8 mouse cellular contexts compared by ENCODE assay signal in the genomic region with DNA sequence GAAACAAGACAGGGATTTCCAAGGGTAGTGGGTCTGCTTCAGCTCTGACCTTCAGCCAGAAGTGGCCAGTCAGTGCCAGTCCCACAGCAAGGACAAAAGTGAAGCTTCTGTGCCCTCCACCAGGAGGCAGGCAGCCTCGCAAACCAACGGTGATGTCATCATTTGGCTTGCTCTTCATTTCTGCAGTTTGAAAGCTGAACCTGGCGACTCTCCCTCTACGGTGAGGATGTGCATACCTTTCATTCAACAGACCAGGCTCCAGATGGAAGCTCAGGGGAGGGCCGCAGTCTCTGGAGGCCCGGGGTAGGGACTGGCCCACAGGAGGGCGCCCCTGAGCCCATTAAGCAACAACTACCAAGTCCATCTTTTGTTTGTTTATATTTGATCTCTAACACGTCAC. TPM values are rescaled to one million over a fixed set of nuclear protein-coding genes. Genes with fewer than 3 reads are reported as not detected.
DNase-seq lines count a peak whose midpoint lies in the region; ATAC-seq and TF ChIP-seq lines count a peak whose summit lies in the region.

No protein-coding gene starts in this region.

- ATAC-seq in hematopoietic stem cell, adult 5-6 weeks (replicated peaks in 1 of 2; ENCODE audit: insufficient read depth in 1 of 2, low FRiP score in 2 of 2, low TSS enrichment in 1 of 2, low read depth in 1 of 2, poor library complexity in 2 of 2, severe bottlenecking in 2 of 2) = peak; percentile 71 to 78
- peak; percentile 94 for ATAC-seq in lung, postnatal 0 days

- peak; percentile 74 for DNase-seq in ES-E14 (ENCODE audit: low read depth, low spot score)
- peak; percentile 92 to 96 for DNase-seq in cerebellum, adult 2 months
- DNase-seq in frontal cortex, adult 2 months (ENCODE audit: extremely low spot score in 1 of 2, low spot score in 1 of 2) = peak; percentile 33 to 76
- DNase-seq in layer of hippocampus, adult 8-10 months (ENCODE audit: low spot score in 2 of 2) = peak; percentile 34 to 67
- peak; percentile 91 for DNase-seq in lung, postnatal 0 days (ENCODE audit: low spot score)
- peak; percentile 76 for DNase-seq in ovary, postnatal 36 days (ENCODE audit: low spot score)
- peak; percentile 88 for DNase-seq in thymus, postnatal 14 days

- WGBS in cerebellum, adult 2 months = 1% methylated on average over 8 of the region's 8 CpGs
- 4% methylated on average over 8 of the region's 8 CpGs for WGBS in lung, postnatal 0 days

- H3K9ac ChIP-seq in ES-E14 (ENCODE audit: insufficient read depth, low read depth, low read length, poor library complexity, severe bottlenecking) = no peak overlapping the region
- no peak overlapping the region for H3K9ac ChIP-seq in lung, postnatal 0 days (replicated peaks; ENCODE audit: low read depth)

- peaks cover 0 to 12% of the 10 kb centered on the region in 2 experiments; a peak in 1 of 4 replicates for H3K4me1 ChIP-seq in ES-E14 (ENCODE audit: control insufficient read depth in 2 of 2, insufficient read depth in 2 of 2, low read length in 2 of 2, poor library complexity in 1 of 2)
- peaks cover 5% of the 10 kb centered on the region; the same call in 1 of the 2 replicates for H3K4me1 ChIP-seq in cerebellum, adult 2 months (ENCODE audit: control insufficient read depth, insufficient read depth, low read length)
- H3K4me1 ChIP-seq in lung, postnatal 0 days (ENCODE audit: insufficient read depth, low read depth, low read length) = no peaks in the 10 kb centered on the region

- peak overlapping the region; percentile 42 for H3K4me2 ChIP-seq in lung, postnatal 0 days (replicated peaks; ENCODE audit: low read depth, low read length)

- in situ Hi-C loops in ES-E14 (cut with MboI; ENCODE audit: low sequenced_read_pairs in 2 of 2, unreplicated experiment in 2 of 2) = no loop called here

- no peaks in the 10 kb centered on the region for H3K27me3 ChIP-seq in cerebellum, adult 2 months (ENCODE audit: control insufficient read depth, insufficient read depth, low read length)
- no peaks in the 10 kb centered on the region for H3K27me3 ChIP-seq in lung, postnatal 0 days (replicated peaks; ENCODE audit: insufficient read depth, low read length)

- H3K27ac ChIP-seq in ES-E14 (ENCODE audit: insufficient read depth, low read depth, low read length, poor library complexity, severe bottlenecking) = no peak overlapping the region
- no peak overlapping the region for H3K27ac ChIP-seq in cerebellum, adult 2 months (ENCODE audit: insufficient read depth, low read length)
- H3K27ac ChIP-seq in lung, postnatal 0 days (ENCODE audit: low read length) = no peak overlapping the region

- TF ChIP-seq EP300 in lung, postnatal 0 days (IDR thresholded peaks at IDR 0.05) = no peak

- H3K36me3 ChIP-seq in ES-E14 (ENCODE audit: control insufficient read depth, insufficient read depth, low read length, poor library complexity, severe bottlenecking) = no peaks in the 10 kb centered on the region
- H3K36me3 ChIP-seq in lung, postnatal 0 days (ENCODE audit: insufficient read depth, low read length) = no peaks in the 10 kb centered on the region

- no peak overlapping the region; a peak in 1 of 4 replicates for H3K4me3 ChIP-seq in ES-E14 (ENCODE audit: insufficient read depth in 1 of 2, low read depth in 1 of 2, low read length in 2 of 2, poor library complexity in 1 of 2, severe bottlenecking in 1 of 2)
- H3K4me3 ChIP-seq in cerebellum, adult 2 months (replicated peaks; ENCODE audit: insufficient read depth, low read depth, low read length) = peak overlapping the region; percentile 1
- peak overlapping the region; percentile 16 for H3K4me3 ChIP-seq in lung, postnatal 0 days (ENCODE audit: low read depth, low read length)

- no peak for TF ChIP-seq POLR2A in cerebellum, adult 2 months (IDR thresholded peaks at IDR 0.05; ENCODE audit: borderline replicate concordance, insufficient read depth, low read length)

- no peaks in the 10 kb centered on the region for H3K9me3 ChIP-seq in ES-E14 (ENCODE audit: control insufficient read depth, insufficient read depth, low read depth, low read length)
- no peaks in the 10 kb centered on the region for H3K9me3 ChIP-seq in lung, postnatal 0 days (ENCODE audit: low read length)

- peak; percentile 79 for TF ChIP-seq CTCF in cerebellum, adult 2 months (IDR thresholded peaks at IDR 0.05; ENCODE audit: borderline replicate concordance, insufficient read depth, low read depth, low read length)
- TF ChIP-seq CTCF in lung, postnatal 0 days (IDR thresholded peaks at IDR 0.05) = peak; percentile 80

TF ChIP-seq in ES-E14, 5 proteins besides CTCF, POLR2A, EP300 and RAD21:
- TF ChIP-seq MAFK (IDR thresholded peaks at IDR 0.05; ENCODE audit: insufficient read depth, low read depth, low read length) (no peak), ZNF384 (IDR thresholded peaks at IDR 0.05; ENCODE audit: low read depth, low read length) (no peak), ZC3H11A (IDR thresholded peaks at IDR 0.05; ENCODE audit: borderline replicate concordance, low read depth, low read length) (peak; percentile 55; the same call in 1 of the 2 replicates)

RNA-seq across cellular contexts. Expression of gene Zfp148, which starts 43.5 kb away (rescaled TPM):
- total RNA-seq in ES-E14 (2012; rRNA removed) = 14.6 and 19.5 TPM in 2 replicates
- polyA plus RNA-seq in cerebellum, adult 2 months (2012; rRNA removed) = 26.9 and 27.5 TPM in 2 replicates
- polyA plus RNA-seq in frontal cortex, adult 2 months (2012; rRNA removed) = 30.7 and 33.2 TPM in 2 replicates
- total RNA-seq in hematopoietic stem cell, adult 5-6 weeks (2017) = 33.5 and 43.6 TPM in 2 replicates
- 100 to 1,000 TPM; 136 to 191 (median 152) TPM for total RNA-seq in layer of hippocampus, adult 8-10 months (2022)
- polyA plus RNA-seq in lung, postnatal 0 days (2015; fragmentation: Nextera tagmentation; extraction: Ambion mirVana) = 30.3 and 35.9 TPM in 2 replicates

Comparison
In these comparisons a context has a peak if more than half of its experiments do, and no peak if none do; other contexts are left out.
1. H3K4me3 ChIP-seq: peak in cerebellum, adult 2 months (single experiment) and lung, postnatal 0 days (single experiment); none in ES-E14 (0 of 2).
2. Peak in every context shown above with its lines, with median percentiles within 50 percentile points of each other: DNase-seq.